Mouse (Mus musculus): ENCODE data around the gene Syne2. TPM values are rescaled to one million over a fixed set of nuclear protein-coding genes. Genes with fewer than 3 reads are reported as not detected.

Syne2 gene
- polyA plus RNA-seq, 1 experiment from 2014 or later, result 68.4 TPM

- Histone ChIP-seq H3K4me2 (no peak overlapping the region), H3K9me3 (ENCODE audit: low read depth, low read length) (no peaks in the 10 kb centered on the region), H3K27ac (ENCODE audit: low read depth) (no peak overlapping the region), H3K27me3 (ENCODE audit: insufficient read depth, low read length) (no peaks in the 10 kb centered on the region), H3K36me3 (ENCODE audit: insufficient read depth) (peaks cover 60% of the 10 kb centered on the region), H3K4me3 (ENCODE audit: low read depth, low read length) (no peak overlapping the region), H3K4me1 (ENCODE audit: insufficient read depth) (no peaks in the 10 kb centered on the region), H3K9ac (no peak overlapping the region)
- TF ChIP-seq CTCF (IDR thresholded peaks at IDR 0.05; ENCODE audit: low read depth), result no peak
- WGBS, result 59% methylated on average over 11 of the region's 11 CpGs
- DNase-seq (peak; percentile 11), ATAC-seq (ENCODE audit: insufficient read depth) (0 out of 2 replicates have a peak, but pooled peaks have one; percentile 21)
These were observed 105.0 kb downstream of the Syne2 start for GRCm38 (mm10) chr12:75922900-75923299.

- TF ChIP-seq CTCF (IDR thresholded peaks at IDR 0.05; ENCODE audit: low read depth), result no peak
- Histone ChIP-seq H3K27me3 (ENCODE audit: insufficient read depth, low read length) (no peaks in the 10 kb centered on the region), H3K9ac (no peak overlapping the region), H3K4me2 (no peak overlapping the region), H3K27ac (ENCODE audit: low read depth) (no peak overlapping the region), H3K4me1 (ENCODE audit: insufficient read depth) (no peaks in the 10 kb centered on the region), H3K4me3 (ENCODE audit: low read depth, low read length) (no peak overlapping the region), H3K36me3 (ENCODE audit: insufficient read depth) (peaks cover 62% of the 10 kb centered on the region), H3K9me3 (ENCODE audit: low read depth, low read length) (no peaks in the 10 kb centered on the region)
- no peak for ATAC-seq (ENCODE audit: insufficient read depth)
- 91% methylated on average over 11 of the region's 11 CpGs for WGBS
- DNase-seq, result no peak
These were observed 106.9 kb downstream of the Syne2 start for GRCm38 (mm10) chr12:75924852-75925251.

- Histone ChIP-seq H3K27ac (ENCODE audit: low read depth) (no peak overlapping the region), H3K9me3 (ENCODE audit: low read depth, low read length) (no peaks in the 10 kb centered on the region), H3K4me1 (ENCODE audit: insufficient read depth) (no peaks in the 10 kb centered on the region), H3K4me2 (no peak overlapping the region), H3K36me3 (ENCODE audit: insufficient read depth) (peaks cover 68% of the 10 kb centered on the region), H3K4me3 (ENCODE audit: low read depth, low read length) (no peak overlapping the region), H3K27me3 (ENCODE audit: insufficient read depth, low read length) (no peaks in the 10 kb centered on the region), H3K9ac (no peak overlapping the region)
- no peak; the same call in 1 of the 2 replicates for ATAC-seq (ENCODE audit: insufficient read depth)
- TF ChIP-seq CTCF (IDR thresholded peaks at IDR 0.05; ENCODE audit: low read depth), result no peak
- 86% methylated on average over 1 of the region's 1 CpGs for WGBS
- DNase-seq, result peak; percentile 19
These were observed 109.7 kb downstream of the Syne2 start for GRCm38 (mm10) chr12:75927596-75927995.

- Histone ChIP-seq H3K9me3 (ENCODE audit: low read depth, low read length) (no peaks in the 10 kb centered on the region), H3K4me1 (ENCODE audit: insufficient read depth) (no peaks in the 10 kb centered on the region), H3K4me3 (ENCODE audit: low read depth, low read length) (no peak overlapping the region), H3K9ac (no peak overlapping the region), H3K27ac (ENCODE audit: low read depth) (no peak overlapping the region), H3K27me3 (ENCODE audit: insufficient read depth, low read length) (no peaks in the 10 kb centered on the region), H3K4me2 (no peak overlapping the region), H3K36me3 (ENCODE audit: insufficient read depth) (peaks cover 50% of the 10 kb centered on the region)
- no peak for ATAC-seq (ENCODE audit: insufficient read depth)
- DNase-seq, result peak; percentile 5
- TF ChIP-seq CTCF (IDR thresholded peaks at IDR 0.05; ENCODE audit: low read depth), result no peak
- WGBS, result 54% methylated on average over 4 of the region's 4 CpGs
These were observed 115.6 kb downstream of the Syne2 start for GRCm38 (mm10) chr12:75933561-75933960.

GRCm38 (mm10) chr12:75951328-75951727 lies 133.4 kb downstream of the Syne2 start:
- 53% methylated on average over 5 of the region's 5 CpGs for WGBS
- TF ChIP-seq CTCF (IDR thresholded peaks at IDR 0.05; ENCODE audit: low read depth), result peak; percentile 67
- Histone ChIP-seq H3K27ac (ENCODE audit: low read depth) (no peak overlapping the region), H3K27me3 (ENCODE audit: insufficient read depth, low read length) (no peaks in the 10 kb centered on the region), H3K9ac (no peak overlapping the region), H3K4me1 (ENCODE audit: insufficient read depth) (no peaks in the 10 kb centered on the region), H3K4me3 (ENCODE audit: low read depth, low read length) (no peak overlapping the region), H3K36me3 (ENCODE audit: insufficient read depth) (peaks cover 19% of the 10 kb centered on the region), H3K9me3 (ENCODE audit: low read depth, low read length) (no peaks in the 10 kb centered on the region), H3K4me2 (no peak overlapping the region)
- ATAC-seq (ENCODE audit: insufficient read depth) (no peak), DNase-seq (peak; percentile 51)

GRCm38 (mm10) chr12:75952011-75952410 lies 134.1 kb downstream of the Syne2 start:
- H3K9ac ChIP-seq, result no peak overlapping the region
- DNase-seq, result peak; percentile 24
- H3K27ac ChIP-seq (ENCODE audit: low read depth), result no peak overlapping the region
- H3K4me1 ChIP-seq (ENCODE audit: insufficient read depth), result no peaks in the 10 kb centered on the region
- H3K27me3 ChIP-seq (ENCODE audit: insufficient read depth, low read length), result no peaks in the 10 kb centered on the region
- peak; percentile 30 for TF ChIP-seq CTCF (IDR thresholded peaks at IDR 0.05; ENCODE audit: low read depth)
- no peak overlapping the region for H3K4me2 ChIP-seq
- peaks cover 19% of the 10 kb centered on the region for H3K36me3 ChIP-seq (ENCODE audit: insufficient read depth)
- ATAC-seq (ENCODE audit: insufficient read depth), result no peak
- no peaks in the 10 kb centered on the region for H3K9me3 ChIP-seq (ENCODE audit: low read depth, low read length)
- no peak overlapping the region for H3K4me3 ChIP-seq (ENCODE audit: low read depth, low read length)
- whole genome bisulfite sequencing, result 93% methylated on average over 1 of the region's 1 CpGs

GRCm38 (mm10) chr12:75966441-75967195 lies 148.7 kb downstream of the Syne2 start:
- no peak overlapping the region for H3K27ac ChIP-seq (ENCODE audit: low read depth)
- TF ChIP-seq CTCF (IDR thresholded peaks at IDR 0.05; ENCODE audit: low read depth), result no peak
- no peaks in the 10 kb centered on the region for H3K4me1 ChIP-seq (ENCODE audit: insufficient read depth)
- H3K27me3 ChIP-seq (ENCODE audit: insufficient read depth, low read length), result no peaks in the 10 kb centered on the region
- peaks cover 47% of the 10 kb centered on the region for H3K36me3 ChIP-seq (ENCODE audit: insufficient read depth)
- H3K4me2 ChIP-seq, result no peak overlapping the region
- 82% methylated on average over 24 of the region's 24 CpGs for WGBS
- ATAC-seq (ENCODE audit: insufficient read depth), result no peak
- peak; percentile 56 for DNase-seq
- no peak overlapping the region for H3K4me3 ChIP-seq (ENCODE audit: low read depth, low read length)
- H3K9me3 ChIP-seq (ENCODE audit: low read depth, low read length), result no peaks in the 10 kb centered on the region
- no peak overlapping the region for H3K9ac ChIP-seq

Measured in lung, embryonic 14.5 days (tissue).